Mouse (Mus musculus): ENCODE measurements around the gene Lrig2.

Gene Lrig2

DNA sequence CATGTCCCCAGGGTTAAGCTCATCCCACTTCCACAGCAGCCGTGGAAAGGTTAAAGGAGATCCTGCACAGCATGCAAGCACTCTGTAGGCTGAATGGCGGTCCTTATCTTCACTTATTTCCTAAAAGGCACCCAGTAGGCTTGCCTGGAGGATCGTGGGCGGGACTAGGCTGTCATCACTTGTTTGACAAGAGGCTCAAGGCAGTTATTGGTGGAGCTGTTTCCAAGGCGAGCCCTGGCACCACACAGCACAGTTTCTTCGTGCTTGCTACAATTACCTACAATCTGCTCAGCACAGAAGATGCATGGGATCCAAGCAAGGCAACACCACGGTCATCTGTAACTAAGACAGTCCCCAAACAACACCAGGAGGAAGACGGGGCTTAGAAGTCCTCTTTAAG is 137.8 kb downstream of the Lrig2 start:
- DNase-seq (ENCODE audit: low read depth, low spot score): no peak

DNA sequence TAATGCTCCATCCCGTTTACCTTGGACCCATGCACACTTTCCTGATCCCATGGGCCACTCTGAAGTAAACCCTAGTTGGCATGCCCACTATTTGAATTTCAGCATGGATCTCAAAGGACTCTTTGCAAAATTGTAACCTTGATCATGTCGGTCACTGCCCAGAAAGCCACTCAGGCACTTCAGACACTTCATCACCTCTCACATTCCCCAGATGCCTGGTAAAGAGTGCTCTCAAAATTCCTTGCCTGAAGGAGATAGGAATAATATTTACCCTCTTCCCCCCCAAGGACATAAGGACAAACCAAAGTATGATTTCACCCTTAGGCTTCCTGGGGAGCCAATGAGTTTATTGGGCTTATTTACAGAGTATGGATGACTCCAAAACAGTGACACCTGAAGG is 139.3 kb downstream of the Lrig2 start:
- no peak for DNase-seq (ENCODE audit: low read depth, low spot score)

DNA sequence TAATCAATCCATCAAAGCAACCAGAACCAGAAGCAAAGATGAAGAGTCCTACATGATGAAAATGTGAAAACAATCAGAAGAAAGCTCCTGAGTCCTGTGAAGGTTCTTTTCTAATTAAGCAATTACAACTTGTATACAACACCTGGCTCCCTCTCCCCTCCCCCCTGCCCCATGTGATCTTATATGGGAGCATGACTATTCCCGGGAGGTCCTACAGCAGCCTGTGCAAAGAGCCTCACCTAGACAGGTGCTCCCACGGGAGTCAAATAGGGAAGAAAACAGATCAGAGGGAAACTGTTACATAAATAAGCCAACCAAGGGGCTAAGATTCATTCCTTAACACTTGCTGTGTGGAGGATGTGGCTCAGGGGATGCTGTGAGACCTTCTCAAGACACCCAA is 143.8 kb downstream of the Lrig2 start:
- DNase-seq (ENCODE audit: low read depth, low spot score): no peak

DNA sequence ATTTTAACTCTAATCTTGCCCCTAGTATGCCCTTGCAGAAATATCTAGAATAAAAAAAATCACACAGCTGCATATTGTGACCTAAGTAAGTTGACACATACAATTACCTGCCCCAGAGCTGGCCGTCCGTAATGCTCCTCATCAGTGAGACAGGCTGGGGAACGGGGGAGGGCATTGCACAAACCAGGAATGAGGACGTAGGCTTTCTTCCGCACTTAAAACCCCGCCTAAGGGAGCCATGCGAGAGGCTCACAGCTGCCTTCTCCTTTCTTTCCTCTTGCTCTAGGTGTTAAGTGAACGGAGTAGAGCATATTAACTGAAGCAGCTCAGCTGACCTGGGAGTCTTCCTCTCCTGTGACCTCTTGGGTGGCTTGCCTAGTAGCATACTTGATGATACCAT is 149.9 kb downstream of the Lrig2 start:
- DNase-seq (ENCODE audit: low read depth, low spot score): no peak

DNA sequence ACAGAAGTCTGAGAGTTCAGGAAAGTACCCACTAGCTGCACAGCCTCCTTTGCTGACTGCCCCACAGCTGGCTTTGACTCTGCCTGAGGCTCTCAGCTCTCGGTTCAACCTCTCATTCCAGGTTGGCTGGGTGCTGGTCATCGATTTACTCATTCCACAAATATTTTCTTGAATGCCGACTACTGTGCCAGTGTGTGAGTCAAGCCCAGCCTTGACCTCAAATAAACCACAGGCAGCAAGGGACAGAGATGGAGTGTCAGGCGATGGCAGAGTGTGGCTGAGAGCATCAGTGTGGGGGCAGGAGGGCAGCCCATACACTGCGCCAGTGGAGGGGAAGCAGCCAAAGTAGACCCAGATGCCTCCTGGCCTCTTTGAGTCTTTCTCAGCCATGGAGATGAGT is 151.4 kb downstream of the Lrig2 start:
- DNase-seq (ENCODE audit: low read depth, low spot score): no peak

DNA sequence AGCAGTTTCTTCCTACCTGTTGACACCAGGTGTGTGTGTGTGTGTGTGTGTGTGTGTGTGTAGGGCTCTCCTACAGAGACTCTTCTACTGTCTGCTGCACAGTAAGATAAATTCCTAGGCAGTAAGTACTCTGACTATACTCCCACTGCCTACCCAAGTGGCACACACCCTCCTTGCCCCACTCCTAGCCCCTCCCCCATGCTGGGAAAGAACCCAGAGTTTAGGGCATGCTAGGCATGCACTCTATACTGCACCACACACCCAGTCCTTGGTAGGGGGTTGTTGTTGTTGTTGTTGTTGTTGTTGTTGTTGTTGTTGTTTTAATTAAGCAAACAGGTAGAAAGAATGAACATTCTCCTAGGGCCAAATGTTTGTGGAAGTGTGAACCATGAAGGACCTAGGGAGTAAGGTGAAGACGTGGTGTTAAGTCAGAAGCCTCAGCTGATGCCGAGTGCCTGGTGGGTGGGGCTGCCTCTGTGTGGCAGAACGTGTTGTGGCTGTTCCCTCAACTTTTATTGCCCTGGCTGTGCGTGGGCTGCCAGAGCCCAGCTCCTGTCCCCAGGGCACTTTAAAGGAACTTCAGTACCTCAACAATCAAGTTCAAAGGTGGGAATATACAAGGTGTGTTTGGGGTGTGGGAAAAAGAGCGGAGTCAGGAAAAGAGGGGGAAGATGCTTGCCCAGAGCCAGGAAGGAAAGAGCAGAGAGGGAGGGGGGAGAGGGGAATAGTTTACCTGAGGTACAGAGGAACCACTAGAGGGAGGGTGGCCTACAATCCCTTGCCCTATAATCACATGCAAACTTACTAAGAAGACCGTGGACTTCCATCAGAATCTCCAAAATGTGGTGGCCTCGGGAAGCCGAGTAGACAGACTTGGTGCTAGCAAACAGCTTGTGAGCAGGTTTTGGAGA is 152.2 kb downstream of the Lrig2 start:
- DNase-seq (ENCODE audit: low read depth, low spot score): no peak

DNA sequence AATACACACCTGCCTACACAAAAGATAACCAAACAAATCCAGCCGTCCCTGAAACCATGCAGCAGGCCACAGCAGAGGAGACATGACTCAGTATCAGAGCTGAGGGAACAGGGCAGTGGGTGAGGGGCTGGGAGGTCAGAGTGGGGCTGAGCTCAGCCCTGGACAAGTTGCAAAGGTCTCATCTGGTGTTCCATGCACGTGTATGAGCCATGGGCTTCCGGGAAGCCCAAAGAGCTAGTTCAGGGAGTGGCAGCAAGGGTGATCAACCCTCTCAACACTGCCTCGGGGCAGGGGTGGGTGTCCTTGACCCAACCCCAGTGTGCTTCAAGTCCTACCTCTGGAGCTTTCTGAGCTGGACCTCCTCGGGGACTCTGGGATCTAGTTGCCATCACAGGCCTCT is 153.0 kb downstream of the Lrig2 start:
- DNase-seq (ENCODE audit: low read depth, low spot score): no peak

DNA sequence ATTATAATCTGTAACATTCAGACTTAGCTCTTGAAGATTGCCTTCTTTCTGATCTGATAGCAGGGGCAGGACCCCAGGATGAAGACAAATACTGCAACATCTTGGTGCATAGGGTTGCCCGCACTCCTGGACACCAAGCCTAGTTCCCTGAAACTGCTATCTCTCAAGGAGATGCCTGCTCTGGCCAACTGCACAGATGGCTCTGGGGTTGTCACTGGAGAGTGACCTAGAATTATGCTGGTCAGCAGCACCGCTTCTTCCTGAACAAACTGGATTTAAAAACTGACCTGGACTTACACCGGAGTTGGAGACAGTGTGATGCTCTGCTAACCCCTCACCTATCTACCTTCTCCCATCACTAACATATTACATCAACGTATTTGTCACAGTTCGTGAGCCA is 155.6 kb downstream of the Lrig2 start:
- no peak for DNase-seq (ENCODE audit: low read depth, low spot score)

DNA sequence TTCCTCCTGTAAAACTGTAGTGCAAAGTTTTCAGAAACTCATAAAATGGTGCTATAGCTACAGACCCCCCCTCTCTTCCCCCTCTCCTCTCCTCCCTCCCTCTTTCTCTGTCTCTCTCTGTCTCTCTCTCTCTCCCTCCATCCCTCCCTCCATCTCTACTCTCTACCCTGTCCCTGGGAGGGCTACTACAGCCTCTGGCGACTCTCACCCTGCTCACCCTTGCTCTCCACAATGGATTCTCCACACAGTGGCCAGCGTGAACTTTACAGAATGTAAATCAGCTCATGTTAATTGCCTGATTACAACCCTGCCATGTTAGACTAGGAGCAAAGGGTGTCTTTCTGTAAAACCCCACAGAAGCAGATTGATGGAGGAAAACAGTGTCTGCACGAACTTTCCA is 157.8 kb downstream of the Lrig2 start:
- DNase-seq (ENCODE audit: low read depth, low spot score): no peak

DNA sequence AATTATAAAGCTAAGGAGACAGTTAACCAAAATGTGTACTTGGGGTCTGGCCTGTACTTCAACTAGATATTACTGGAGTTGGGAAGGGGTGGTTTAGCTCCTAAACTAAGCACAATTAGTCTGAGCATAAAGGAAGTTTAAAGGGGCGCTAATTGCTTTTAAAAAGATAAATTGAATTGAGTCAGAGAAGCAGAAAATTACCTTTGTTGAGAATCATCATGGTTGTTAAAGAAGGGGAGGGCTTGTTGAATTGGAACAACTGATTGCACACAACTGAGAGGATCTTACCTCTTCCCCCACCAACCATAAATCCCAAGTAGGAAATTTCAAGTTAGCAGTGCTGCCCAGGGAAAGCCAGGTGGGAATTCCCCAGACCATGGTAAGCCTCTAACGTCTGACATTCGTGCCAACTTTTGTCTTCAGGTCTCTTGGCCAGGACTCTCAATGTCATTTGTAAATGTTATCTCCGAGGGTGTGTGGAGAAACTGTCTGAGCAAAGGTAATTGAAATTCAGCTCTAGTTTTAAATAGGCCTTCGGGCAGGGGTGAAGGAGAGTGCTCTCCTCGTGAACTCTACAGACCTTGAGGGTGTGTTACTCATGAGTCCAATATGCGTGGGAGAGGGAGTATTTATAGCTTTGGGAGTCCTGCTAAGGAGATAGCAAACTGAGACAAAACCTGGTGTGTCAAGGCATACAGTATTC is 159.2 kb downstream of the Lrig2 start:
- no peak for DNase-seq (ENCODE audit: low read depth, low spot score)

DNA sequence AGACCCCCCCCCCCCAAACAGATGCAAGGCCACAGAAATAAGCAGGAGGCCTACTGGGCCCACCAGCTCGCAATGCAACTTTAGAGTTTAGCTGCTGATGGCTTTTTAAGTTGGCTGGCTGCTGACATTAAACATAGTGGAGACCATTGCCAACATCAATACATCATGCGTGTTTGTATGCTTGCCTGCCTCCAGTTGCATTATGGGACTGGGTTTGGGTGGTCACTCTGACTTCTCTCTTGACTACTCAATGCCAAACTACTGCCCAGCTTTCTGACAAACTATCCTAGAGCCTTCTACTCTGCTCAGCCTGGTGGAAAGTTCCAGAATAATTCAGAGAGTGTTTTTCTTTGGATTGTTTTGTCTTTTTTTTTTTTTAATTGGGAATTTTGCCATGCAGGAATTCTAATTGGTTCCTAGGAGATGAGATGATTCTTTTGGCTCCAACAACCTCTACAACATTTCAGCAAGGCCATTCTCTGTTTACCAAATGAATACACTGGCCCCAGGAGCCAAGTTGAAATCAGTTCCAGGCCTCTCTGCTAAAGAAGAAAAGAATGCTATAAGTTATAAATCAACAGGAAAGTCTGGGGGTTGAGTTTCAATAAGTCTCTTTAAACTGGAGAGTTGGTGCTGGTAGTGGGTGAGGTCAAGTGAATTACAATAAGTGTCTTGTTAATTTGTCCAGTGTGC is 161.3 kb downstream of the Lrig2 start:
- DNase-seq (ENCODE audit: low read depth, low spot score): no peak

DNA sequence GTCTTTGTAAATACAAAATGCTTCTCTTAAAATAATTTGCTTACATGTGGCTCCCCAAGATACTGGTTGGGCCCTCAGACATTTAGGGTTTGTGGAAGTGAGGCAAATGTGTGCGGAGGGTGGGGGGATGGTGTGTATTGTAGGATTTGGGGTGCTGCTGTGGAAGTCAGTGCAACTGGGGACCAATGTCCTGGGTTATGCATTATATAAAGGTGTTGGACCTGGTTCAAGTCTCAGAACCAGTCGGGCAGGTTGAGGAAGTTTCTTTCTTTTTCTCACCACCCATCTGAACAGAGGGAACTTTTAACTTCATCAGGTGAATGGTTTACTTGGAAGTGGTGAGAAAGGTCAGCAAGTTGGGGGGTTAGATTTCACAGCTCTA is 161.9 kb downstream of the Lrig2 start:
- DNase-seq (ENCODE audit: low read depth, low spot score): no peak

DNA sequence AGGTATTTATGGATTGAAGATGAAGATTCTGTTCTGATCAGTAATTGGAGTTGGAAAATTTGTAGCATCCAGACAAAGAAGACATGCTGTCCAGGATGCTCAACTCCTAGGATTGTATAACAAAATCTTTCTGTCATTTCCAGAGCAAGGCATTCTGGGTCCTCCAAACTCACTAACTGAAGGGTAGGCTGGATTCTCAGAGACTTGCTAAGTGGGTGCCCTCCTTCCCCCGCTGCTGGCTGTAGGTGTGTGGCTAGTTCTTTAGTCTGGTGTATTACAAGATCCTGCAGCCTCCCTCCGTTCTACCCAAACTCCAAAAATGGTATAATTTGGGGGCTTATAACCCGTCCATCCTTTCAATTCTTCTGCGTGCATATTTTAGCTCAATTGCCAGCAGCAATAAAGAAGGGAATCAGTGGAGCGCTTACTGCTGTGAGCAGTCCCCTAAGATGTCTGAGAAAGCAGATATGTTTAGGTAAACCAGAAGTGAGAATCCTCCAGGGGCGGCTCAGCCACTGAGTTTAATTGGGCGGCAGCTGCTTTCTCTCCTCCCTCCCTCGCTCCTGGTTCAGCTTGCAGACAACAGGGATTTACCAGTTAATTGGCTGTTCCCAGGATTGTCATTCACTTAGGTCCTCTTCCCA is 162.4 kb downstream of the Lrig2 start:
- no peak for DNase-seq (ENCODE audit: low read depth, low spot score)
